Mouse (Mus musculus): ENCODE measurements around the gene Tlx2. TPM values are rescaled to one million over a fixed set of nuclear protein-coding genes. Genes with fewer than 3 reads are reported as not detected.

Gene Tlx2
- total RNA-seq, 2 experiments from 2014 or later, result 6.0 to 12.8 TPM

- no peak for DNase-seq (ENCODE audit: low spot score in 2 of 2)
Measured at GRCm38 (mm10) chr6:83095968-83096367, 25.9 kb upstream of the Tlx2 start.

GRCm38 (mm10) chr6:83092416-83093127 lies 22.5 kb upstream of the Tlx2 start:
- no peak for DNase-seq (ENCODE audit: low spot score in 2 of 2)

GRCm38 (mm10) chr6:83087926-83088260 lies 17.8 kb upstream of the Tlx2 start:
- DNase-seq (ENCODE audit: low spot score in 2 of 2), result no peak

- peak; percentile 55 to 62 for DNase-seq (ENCODE audit: low spot score in 2 of 2)
Measured at GRCm38 (mm10) chr6:83087205-83087925, 17.3 kb upstream of the Tlx2 start.

GRCm38 (mm10) chr6:83086121-83087035 lies 16.3 kb upstream of the Tlx2 start, which contains the start of gene Lbx2:
Lbx2 (plus strand) TSS chr6:83086367.
- peak in 1 of 2 experiments; percentile 48 for DNase-seq (ENCODE audit: low spot score in 2 of 2)

- no peak for DNase-seq (ENCODE audit: low spot score in 2 of 2)
Measured at GRCm38 (mm10) chr6:83084477-83084876, 14.4 kb upstream of the Tlx2 start.

GRCm38 (mm10) chr6:83083497-83083896 lies 13.4 kb upstream of the Tlx2 start:
- DNase-seq (ENCODE audit: low spot score in 2 of 2), result no peak

GRCm38 (mm10) chr6:83080210-83080609 lies 10.1 kb upstream of the Tlx2 start:
- DNase-seq (ENCODE audit: low spot score in 2 of 2), result no peak

GRCm38 (mm10) chr6:83078324-83078858 lies 8.3 kb upstream of the Tlx2 start:
- peak; percentile 99 for DNase-seq (ENCODE audit: low spot score in 2 of 2)

- DNase-seq (ENCODE audit: low spot score in 2 of 2), result peak; percentile 57 to 61
Measured at GRCm38 (mm10) chr6:83077630-83078323, 7.7 kb upstream of the Tlx2 start, which contains the start of gene Pcgf1. Pcgf1 (plus strand) TSS chr6:83077869.

- no peak for DNase-seq (ENCODE audit: low spot score in 2 of 2)
Measured at GRCm38 (mm10) chr6:83074979-83075378, 4.9 kb upstream of the Tlx2 start.

- no peak for DNase-seq (ENCODE audit: low spot score in 2 of 2)
Measured at GRCm38 (mm10) chr6:83071220-83071619, 1.1 kb upstream of the Tlx2 start.

GRCm38 (mm10) chr6:83070311-83071219 lies 472 bp upstream of the Tlx2 start:
- DNase-seq (ENCODE audit: low spot score in 2 of 2), result no peak

- no peak for DNase-seq (ENCODE audit: low spot score in 2 of 2)
Measured at GRCm38 (mm10) chr6:83069488-83070246, 426 bp downstream of the Tlx2 start.

- DNase-seq (ENCODE audit: low spot score in 2 of 2), result no peak
Measured at GRCm38 (mm10) chr6:83068706-83069487, 1.2 kb downstream of the Tlx2 start.

- no peak for DNase-seq (ENCODE audit: low spot score in 2 of 2)
Measured at GRCm38 (mm10) chr6:83068221-83068620, 1.9 kb downstream of the Tlx2 start.

GRCm38 (mm10) chr6:83066441-83066840 lies 3.7 kb downstream of the Tlx2 start:
- no peak for DNase-seq (ENCODE audit: low spot score in 2 of 2)

- DNase-seq (ENCODE audit: low spot score in 2 of 2), result no peak
Measured at GRCm38 (mm10) chr6:83065995-83066394, 4.1 kb downstream of the Tlx2 start.
